Mouse (Mus musculus) E14TG2a.4 (cell line): ENCODE results near the gene Ramp2.

Source experiments
- CTCF ChIP-seq: conservative IDR thresholded peaks from 2 replicates; pipeline ENCODE4 v1.5.1; 2014; ENCODE audit warnings: low read length
- NANOG ChIP-seq: IDR thresholded peaks from 2 replicates; pipeline ENCODE4 v1.6.1; 2014; ENCODE audit warnings: borderline replicate concordance, low read length, mixed read lengths
- POU5F1 ChIP-seq: IDR thresholded peaks from 2 replicates; pipeline ENCODE4 v1.6.1; 2014; ENCODE audit warnings: low read length, borderline replicate concordance

- TF ChIP-seq CTCF (no peak), POU5F1 (no peak), NANOG (no peak)
These were observed 16.4 kb upstream of the Ramp2 start for GRCm38 (mm10) chr11:101229361-101229900.
